Mouse (Mus musculus) midbrain, postnatal 0 days (tissue): Measurements from ENCODE around the gene H2-Ab1. TPM values are rescaled to one million over a fixed set of nuclear protein-coding genes. Genes with fewer than 3 reads are reported as not detected.

ENCODE experiments used
- ATAC-seq: fragments of 200-750 bp; cut with Nextera tagmentation; 2 replicates; pipeline ENCODE4 v1.8.0; 2017; ENCODE audit warnings: moderate number of reproducible peaks, mild to moderate bottlenecking, moderate TSS enrichment, moderate library complexity; ENCODE audit not compliant: low FRiP score
- DNase-seq: peaks from one replicate; pipeline ENCODE4 v3.0.0-alpha.2; 2015; ENCODE audit warnings: low spot score
- H3K27ac ChIP-seq: fragments of 300-500 bp; sonication (generic); 2 replicates; pipeline ENCODE4 v1.5.1; 2014; ENCODE audit warnings: low read depth, mild to moderate bottlenecking, low read length, mixed read lengths
- H3K27me3 ChIP-seq: fragments of 300-500 bp; sonication (generic); 2 replicates; pipeline ENCODE4 v1.6.1; 2014; ENCODE audit warnings: low read length, control low read depth, mixed read lengths; ENCODE audit not compliant: insufficient read depth
- H3K36me3 ChIP-seq: fragments of 300-500 bp; sonication (generic); 2 replicates; pipeline ENCODE4 v1.6.1; 2014; ENCODE audit warnings: low read length, control low read depth, mixed read lengths; ENCODE audit not compliant: insufficient read depth
- H3K4me1 ChIP-seq: fragments of 300-500 bp; sonication (generic); 2 replicates; pipeline ENCODE4 v1.6.1; 2014; ENCODE audit warnings: mild to moderate bottlenecking, control low read depth, antibody characterized with exemption, low read length, mixed read lengths; ENCODE audit not compliant: insufficient read depth
- H3K4me2 ChIP-seq: fragments of 300-500 bp; sonication (generic); 2 replicates; pipeline ENCODE4 v1.6.1; 2014; ENCODE audit warnings: low read depth, mild to moderate bottlenecking, low read length, mixed read lengths; ENCODE audit not compliant: poor library complexity, severe bottlenecking
- H3K4me3 ChIP-seq: fragments of 300-500 bp; sonication (generic); 2 replicates; pipeline ENCODE4 v1.5.1; 2014; ENCODE audit warnings: low read depth, mild to moderate bottlenecking, low read length, moderate library complexity
- H3K9ac ChIP-seq: fragments of 300-500 bp; sonication (generic); replicated peaks from 2 replicates; pipeline ENCODE4 v1.6.1; 2014; ENCODE audit warnings: mild to moderate bottlenecking, low read length, moderate library complexity, mixed read lengths; ENCODE audit not compliant: poor library complexity, severe bottlenecking
- H3K9me3 ChIP-seq: fragments of 300-500 bp; sonication (generic); 2 replicates; pipeline ENCODE4 v1.6.1; 2016; ENCODE audit warnings: low read length, control low read depth
- CTCF ChIP-seq: IDR thresholded peaks from 2 replicates; pipeline ENCODE4 v1.5.1; 2016; ENCODE audit warnings: antibody characterized with exemption, mild to moderate bottlenecking
- WGBS: fragments of 180-500 bp; shearing (Covaris S2); extraction: QIAGEN DNeasy Blood & Tissue Kit; methylation state at CpG from one replicate; pipeline ENCODE4 v1.1.7; 2014; 5-methylcytosine and 5-hydroxymethylcytosine counted together
- polyA plus RNA-seq: library from polyadenylated mRNA; unstranded; fragments of >200 nt; fragmentation: Nextera tagmentation; extraction: Ambion mirVana; gene quantifications from 2 replicates; pipeline ENCODE4 v1.2.1, GENCODE M21; 2015
- total RNA-seq: library from RNA; depleted of rRNA; stranded (reverse); fragments of >200 nt; gene quantifications from 2 replicates; pipeline ENCODE4 v1.2.3, GENCODE M21; 2014

The H2-Ab1 gene
- total and polyA plus RNA-seq, 2 experiments from 2014 or later: 1.4 to 1.5 TPM

GRCm38 (mm10) chr17:34295891-34296794 is 38.7 kb downstream of the H2-Ab1 start:
- ATAC-seq (peak; percentile 89), DNase-seq (peak; percentile 91)
- no peak for TF ChIP-seq CTCF
- peak overlapping the region; percentile 48 for H3K4me2 ChIP-seq
- no peaks in the 10 kb centered on the region; the same call in 1 of the 2 replicates for H3K4me1 ChIP-seq
- H3K4me3 ChIP-seq: peak overlapping the region; percentile 37
- H3K9ac ChIP-seq: peak overlapping the region; percentile 42
- H3K27ac ChIP-seq: peak overlapping the region; percentile 32; the same call in 1 of the 2 replicates
- no peaks in the 10 kb centered on the region for H3K27me3 ChIP-seq
- 17% methylated on average over 23 of the region's 23 CpGs for WGBS
- H3K9me3 ChIP-seq: no peaks in the 10 kb centered on the region
- no peaks in the 10 kb centered on the region for H3K36me3 ChIP-seq

- Histone ChIP-seq H3K9ac (no peak overlapping the region), H3K27me3 (no peaks in the 10 kb centered on the region), H3K4me2 (no peak overlapping the region), H3K9me3 (no peaks in the 10 kb centered on the region), H3K27ac (no peak overlapping the region), H3K4me1 (no peaks in the 10 kb centered on the region; the same call in 1 of the 2 replicates), H3K4me3 (no peak overlapping the region), H3K36me3 (no peaks in the 10 kb centered on the region)
- 67% methylated on average over 3 of the region's 3 CpGs for WGBS
- no peak for TF ChIP-seq CTCF
- no peak for ATAC-seq
- no peak for DNase-seq
These were observed 41.9 kb downstream of the H2-Ab1 start for GRCm38 (mm10) chr17:34299356-34299755.

GRCm38 (mm10) chr17:34300071-34300470 is 42.6 kb downstream of the H2-Ab1 start:
- no peaks in the 10 kb centered on the region for H3K36me3 ChIP-seq
- ATAC-seq (no peak), DNase-seq (no peak)
- no peaks in the 10 kb centered on the region; the same call in 1 of the 2 replicates for H3K4me1 ChIP-seq
- H3K27me3 ChIP-seq: no peaks in the 10 kb centered on the region
- H3K4me3 ChIP-seq: no peak overlapping the region
- H3K27ac ChIP-seq: no peak overlapping the region
- H3K9ac ChIP-seq: no peak overlapping the region
- no peaks in the 10 kb centered on the region for H3K9me3 ChIP-seq
- no peak overlapping the region for H3K4me2 ChIP-seq
- WGBS: 94% methylated on average over 7 of the region's 8 CpGs
- TF ChIP-seq CTCF: no peak

- H3K9me3 ChIP-seq: no peaks in the 10 kb centered on the region
- WGBS: 78% methylated on average over 23 of the region's 23 CpGs
- H3K4me3 ChIP-seq: no peak overlapping the region
- ATAC-seq (no peak), DNase-seq (no peak)
- no peak for TF ChIP-seq CTCF
- H3K27me3 ChIP-seq: no peaks in the 10 kb centered on the region
- H3K36me3 ChIP-seq: no peaks in the 10 kb centered on the region
- H3K9ac ChIP-seq: no peak overlapping the region
- no peaks in the 10 kb centered on the region; the same call in 1 of the 2 replicates for H3K4me1 ChIP-seq
- H3K4me2 ChIP-seq: no peak overlapping the region
- no peak overlapping the region for H3K27ac ChIP-seq
These were observed 43.4 kb downstream of the H2-Ab1 start for GRCm38 (mm10) chr17:34300691-34301566.

- WGBS: 88% methylated on average over 4 of the region's 4 CpGs
- Histone ChIP-seq H3K4me1 (no peaks in the 10 kb centered on the region), H3K9me3 (no peaks in the 10 kb centered on the region), H3K4me2 (no peak overlapping the region), H3K9ac (no peak overlapping the region), H3K27ac (no peak overlapping the region), H3K36me3 (no peaks in the 10 kb centered on the region), H3K4me3 (no peak overlapping the region), H3K27me3 (no peaks in the 10 kb centered on the region)
- TF ChIP-seq CTCF: no peak
- ATAC-seq: no peak
- DNase-seq: no peak
These were observed 44.2 kb downstream of the H2-Ab1 start for GRCm38 (mm10) chr17:34301670-34302190.
